Mouse (Mus musculus): Measurements from ENCODE around the gene Zfp775.

- TF ChIP-seq CTCF (IDR thresholded peaks at IDR 0.05; ENCODE audit: insufficient read depth, low read depth, low read length): no peak
- TF ChIP-seq POLR2A (IDR thresholded peaks at IDR 0.05; ENCODE audit: insufficient read depth, low read depth, low read length): peak; percentile 61; the same call in 1 of the 2 replicates
Observed at GRCm38 (mm10) chr6:48601271-48602079, at the start of gene Zfp775.
